ENCODE assay signal across 1 mouse cellular context in the genomic region with DNA sequence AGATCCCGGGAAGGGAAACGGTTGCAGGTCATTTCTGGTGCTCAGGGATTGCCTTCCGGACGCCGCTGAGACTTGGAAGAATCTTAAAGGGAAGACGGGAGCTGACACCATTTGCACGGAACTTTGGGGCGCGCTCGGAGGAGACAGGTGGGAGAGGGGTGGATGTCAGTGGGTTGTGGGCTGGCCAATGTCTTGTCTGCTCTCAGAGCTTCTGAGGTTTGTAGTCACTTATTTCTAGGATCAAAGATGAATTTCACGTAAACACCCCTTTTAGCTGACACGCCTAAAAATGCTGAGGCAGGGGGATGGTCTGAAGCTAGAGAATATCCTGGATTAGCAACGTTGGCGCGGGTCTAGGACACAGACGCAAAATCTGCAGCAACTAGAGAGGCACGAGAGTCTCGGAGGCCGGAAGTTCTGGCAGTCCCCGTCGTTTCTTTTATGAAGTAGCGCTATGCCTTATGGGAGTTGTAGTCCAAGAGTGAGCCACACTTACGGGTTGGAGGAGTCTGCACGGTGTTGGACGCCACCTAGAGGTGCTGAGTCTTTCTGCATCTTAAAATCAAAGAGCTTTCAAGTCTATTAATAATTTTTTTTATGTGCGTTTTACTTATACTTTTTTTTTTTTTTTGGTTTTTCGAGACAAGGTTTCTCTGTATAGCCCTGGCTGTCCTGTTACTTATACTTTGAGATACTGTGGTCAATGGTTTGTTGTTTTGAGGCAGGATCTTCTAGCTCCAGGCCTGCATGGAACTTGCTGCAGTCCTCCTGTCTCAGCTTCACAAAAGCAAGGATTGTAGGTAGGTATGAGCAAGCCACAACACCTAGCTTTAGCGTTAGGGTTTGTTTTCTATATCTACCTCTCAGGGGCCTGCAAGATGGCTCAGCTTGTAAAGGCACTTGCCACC.
A peak's percentile ranks its signal among the peaks of the same experiment; 100 is the strongest.
TF ChIP-seq lines count a peak whose summit lies in the region.

Gene Dnajc12 (plus strand): TSS at position 72 of the 908 bp plus-strand sequence.

TF ChIP-seq in myocyte, 11 proteins besides CTCF, POLR2A, EP300 and RAD21 (continued from another document):
- no peak for TF ChIP-seq SRF (IDR thresholded peaks at IDR 0.05; ENCODE audit: control insufficient read depth, insufficient read length, low read depth)
- TF ChIP-seq REST (IDR thresholded peaks at IDR 0.05; ENCODE audit: insufficient read depth, insufficient read length) = no peak
- no peak for TF ChIP-seq USF1 (IDR thresholded peaks at IDR 0.05; ENCODE audit: low read depth)
- TF ChIP-seq MYOD1 (IDR thresholded peaks at IDR 0.05; ENCODE audit: control insufficient read depth in 1 of 3, insufficient read length in 2 of 3, low read depth in 2 of 3) = peak in 2 of 3 experiments; percentile 8 to 40
